Mouse (Mus musculus) layer of hippocampus, adult 18-20 months (tissue): Measurements from ENCODE around the gene Tmbim1. TPM values are rescaled to one million over a fixed set of nuclear protein-coding genes. Genes with fewer than 3 reads are reported as not detected.

Experiments used
- total RNA-seq, 2 experiments: library from RNA; stranded (reverse); gene quantifications; 2 replicates each; pipeline ENCODE4 v1.2.3; 2021

Tmbim1 gene
- total RNA-seq, 2 experiments from 2014 or later, result 23.6 to 27.1 TPM

Other genes with a start within 250 kb of the Tmbim1 start
- 10 to 100 TPM; 37.0 to 39.6 TPM for gene Tns1, start 181.2 kb downstream of the Tmbim1 start, total RNA-seq
- gene Rufy4, start 180.1 kb downstream of the Tmbim1 start, total RNA-seq, result not detected
- gene Cxcr2, start 151.6 kb downstream of the Tmbim1 start, total RNA-seq, result not detected
- gene Cxcr1, start 111.0 kb downstream of the Tmbim1 start, total RNA-seq, result not detected
- 100 to 1,000 TPM; 376 to 401 TPM for gene Arpc2, start 69.5 kb downstream of the Tmbim1 start, total RNA-seq
- not detected for gene Gpbar1, start 27.1 kb downstream of the Tmbim1 start, total RNA-seq
- 100 to 1,000 TPM; 163 to 168 TPM for gene Aamp, start 20.9 kb downstream of the Tmbim1 start, total RNA-seq
- gene Pnkd, start 20.7 kb downstream of the Tmbim1 start, total RNA-seq, result 100 to 1,000 TPM; 192 to 206 TPM
- 1 to 10 TPM; 1.0 to 1.2 TPM for gene Catip, start 56.5 kb upstream of the Tmbim1 start, total RNA-seq
- gene Slc11a1, start 69.6 kb upstream of the Tmbim1 start, total RNA-seq, result 1 to 10 TPM; 3.2 to 4.5 TPM
- gene Ctdsp1, start 85.9 kb upstream of the Tmbim1 start, total RNA-seq, result 10 to 100 TPM; 28.9 to 29.1 TPM
- gene Vil1, start 103.8 kb upstream of the Tmbim1 start, total RNA-seq, result under 1 TPM; 0.32 to 0.36 TPM
- 10 to 100 TPM; 24.6 to 27.0 TPM for gene Cnot9, start 200.4 kb upstream of the Tmbim1 start, total RNA-seq
- 10 to 100 TPM; 19.5 to 22.5 TPM for gene Plcd4, start 237.3 kb upstream of the Tmbim1 start, total RNA-seq
- 10 to 100 TPM; 22.7 to 27.4 TPM for gene Usp37, start 238.7 kb upstream of the Tmbim1 start, total RNA-seq